Mouse (Mus musculus) olfactory bulb, adult 2 months (tissue): Measurements from ENCODE around the gene Igfbp4.

Experiments
- CTCF ChIP-seq: fragments of 200-500 bp; IDR thresholded peaks from 2 replicates; pipeline ENCODE4 v1.5.1; 2012; ENCODE audit warnings: low read depth, mild to moderate bottlenecking, low read length, moderate library complexity; ENCODE audit not compliant: insufficient read depth
- POLR2A ChIP-seq: fragments of 200-500 bp; IDR thresholded peaks from 2 replicates; pipeline ENCODE4 v1.6.1; 2012; ENCODE audit warnings: mild to moderate bottlenecking, low read depth, low read length, moderate library complexity; ENCODE audit not compliant: insufficient read depth

DNA sequence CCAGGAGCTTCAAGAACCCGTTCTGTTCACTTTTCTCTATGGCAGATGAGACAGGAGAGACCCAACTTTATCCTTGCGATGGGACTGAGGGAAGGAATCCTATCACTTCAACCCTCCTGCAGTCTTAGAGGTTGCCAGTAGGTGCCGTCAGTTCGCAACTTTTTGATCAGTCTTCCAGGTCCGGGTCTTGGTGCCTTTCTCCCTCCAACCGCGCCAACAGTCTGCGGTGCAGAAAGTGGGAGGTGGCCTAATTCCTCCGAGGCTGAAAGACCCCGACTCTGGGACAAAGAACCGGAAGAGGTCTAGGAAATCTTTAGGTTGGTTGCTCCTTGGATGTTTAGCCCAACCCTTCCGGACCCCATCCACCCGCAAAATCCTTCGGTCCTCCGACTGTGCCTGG lies 1.3 kb upstream of the Igfbp4 start:
- TF ChIP-seq CTCF = peak; percentile 74
- TF ChIP-seq POLR2A = no peak
